29 mouse cellular contexts compared by ENCODE assay signal in the genomic region with DNA sequence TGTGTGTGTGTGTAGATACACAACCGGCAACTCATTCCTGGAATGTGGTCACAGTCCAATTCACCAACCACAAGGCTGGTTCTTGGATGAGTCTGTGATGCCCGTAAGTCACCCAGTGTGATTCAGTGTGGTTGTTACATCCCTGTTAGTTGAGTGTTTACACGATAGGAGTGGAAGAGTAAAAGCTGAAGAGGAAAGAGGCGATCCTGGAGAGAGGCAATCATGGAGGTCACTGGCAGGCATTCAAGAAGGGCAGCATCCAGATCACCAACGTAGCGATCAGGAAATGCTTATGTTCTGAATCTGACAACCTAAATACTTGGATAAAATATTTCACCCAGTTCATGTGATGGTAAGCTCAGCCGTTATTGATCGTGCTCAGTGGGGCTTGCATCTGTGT. TPM values are rescaled to one million over a fixed set of nuclear protein-coding genes. Genes with fewer than 3 reads are reported as not detected.
"Had no signal": no experiment of that assay in that cellular context is flagged by ENCODE, and none has a peak within 500 bp of the region (broad histone marks: within the 10 kb centered on the region; RNA-seq: fewer than 3 reads in every experiment).

No protein-coding gene starts in this region.

- H3K4me1 ChIP-seq: liver, embryonic 12.5 days had no signal

- H3K4me3 ChIP-seq: gastrocnemius, adult 2 months; heart, embryonic 10.5 days; heart, embryonic 12.5 days; hindbrain, embryonic 10.5 days; hindbrain, embryonic 12.5 days; intestine, embryonic 15.5 days; layer of hippocampus, adult 2 months; limb, embryonic 13.5 days; limb, embryonic 15.5 days; liver, embryonic 12.5 days had no signal

- H3K27ac ChIP-seq: gastrocnemius, adult 2 months; heart, embryonic 10.5 days; hindbrain, embryonic 10.5 days; hindbrain, embryonic 12.5 days; hindbrain, embryonic 14.5 days; intestine, embryonic 15.5 days; layer of hippocampus, adult 2 months; limb, embryonic 13.5 days; limb, embryonic 15.5 days; liver, embryonic 12.5 days; liver, embryonic 14.5 days had no signal

- H3K27me3 ChIP-seq: limb, embryonic 15.5 days had no signal

- DNase-seq: gastrocnemius, adult 2 months; gastrocnemius, postnatal 10 days; gastrocnemius, postnatal 25 days; heart, adult 18-20 months; heart, postnatal 10 days; heart, postnatal 4 days; kidney, adult 18-20 months; kidney, adult 8-10 months; kidney, postnatal 10 days; kidney, postnatal 25 days; kidney, postnatal 4 days; layer of hippocampus, adult 9-11 months; layer of hippocampus, postnatal 36 days; left cerebral cortex, postnatal 4 days had no signal

- H3K4me2 ChIP-seq: heart, embryonic 12.5 days; hindbrain, embryonic 12.5 days; hindbrain, embryonic 14.5 days; intestine, embryonic 15.5 days; limb, embryonic 13.5 days; limb, embryonic 15.5 days; liver, embryonic 12.5 days had no signal

- H3K36me3 ChIP-seq: heart, embryonic 10.5 days; heart, embryonic 12.5 days; hindbrain, embryonic 10.5 days; hindbrain, embryonic 12.5 days; intestine, embryonic 15.5 days; limb, embryonic 13.5 days; limb, embryonic 15.5 days; liver, embryonic 12.5 days had no signal

- ATAC-seq: hindbrain, embryonic 16.5 days; inflammation-experienced regulatory T-cells, adult 6 months; intestine, embryonic 15.5 days; intestine, postnatal 0 days; liver, embryonic 12.5 days had no signal

- H3K9me3 ChIP-seq: heart, embryonic 10.5 days; heart, embryonic 12.5 days; hindbrain, embryonic 10.5 days; hindbrain, embryonic 12.5 days; intestine, embryonic 15.5 days; limb, embryonic 13.5 days; limb, embryonic 15.5 days; liver, embryonic 12.5 days had no signal

- H3K9ac ChIP-seq: heart, embryonic 12.5 days; hindbrain, embryonic 12.5 days; hindbrain, embryonic 14.5 days; intestine, embryonic 15.5 days; limb, embryonic 13.5 days; limb, embryonic 15.5 days; liver, embryonic 12.5 days; liver, embryonic 14.5 days had no signal

RNA-seq across cellular contexts. Expression of gene Lepr, which starts 1.9 kb away (rescaled TPM):
- total RNA-seq: granulocyte monocyte progenitor cell, adult 5-6 weeks had no signal
- polyA plus RNA-seq: inflammation-experienced regulatory T-cells, adult 6 months had no signal
